Mouse (Mus musculus): ENCODE results near the gene Spin2g.
"Not testable (repeated sequence)": the region's sequence is repeated elsewhere in the genome, so short reads cannot be mapped to it uniquely, and the experiment has no call there.

The Spin2g gene

DNA sequence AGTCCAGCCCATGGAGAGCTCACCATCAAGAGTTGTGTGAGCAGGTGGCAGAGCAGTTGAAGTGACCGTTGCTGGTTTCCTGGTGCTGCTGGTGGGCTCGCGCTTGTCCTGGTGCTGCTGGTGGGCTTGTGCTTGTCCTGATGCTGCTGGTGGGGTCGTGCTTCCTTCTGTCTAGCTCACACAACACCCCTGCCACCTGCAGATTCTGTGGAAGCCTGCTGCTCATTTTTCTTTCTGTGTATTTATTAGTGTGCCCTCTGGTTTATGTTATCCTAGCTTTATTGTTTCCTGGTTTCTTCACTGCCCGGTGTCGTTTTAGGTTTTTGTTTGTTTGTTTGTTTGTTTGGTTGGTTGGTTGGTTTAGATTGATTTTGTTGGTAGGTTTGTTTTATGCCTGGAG lies at the start of gene Spin2g:
Gene Spin2g, minus strand, starts transcription at position 101 of the 400 bp plus-strand sequence.
- not testable (repeated sequence) for DNase-seq (ENCODE audit: low read depth, low spot score)

All from retina, adult 2 months (tissue).